Mouse (Mus musculus) heart, embryonic 12.5 days (tissue): ENCODE results near the gene 1520401A03Rik. TPM values are rescaled to one million over a fixed set of nuclear protein-coding genes. Genes with fewer than 3 reads are reported as not detected.
A peak's percentile ranks its signal among the peaks of the same experiment; 100 is the strongest.

ENCODE experiments used
- ATAC-seq: fragments of 200-750 bp; cut with Nextera tagmentation; 2 replicates; pipeline ENCODE4 v1.8.0; 2017; ENCODE audit warnings: moderate TSS enrichment, moderate library complexity; ENCODE audit not compliant: insufficient number of reproducible peaks, low FRiP score
- H3K27ac ChIP-seq: fragments of 300-500 bp; sonication (generic); 2 replicates; pipeline ENCODE4 v1.5.1; 2016; ENCODE audit warnings: mild to moderate bottlenecking, moderate library complexity; ENCODE audit not compliant: poor library complexity, severe bottlenecking
- H3K27me3 ChIP-seq: fragments of 300-500 bp; sonication (generic); replicated peaks from 2 replicates; pipeline ENCODE4 v1.6.1; 2016; ENCODE audit warnings: mild to moderate bottlenecking, moderate library complexity
- H3K36me3 ChIP-seq: fragments of 300-500 bp; sonication (generic); 2 replicates; pipeline ENCODE4 v1.6.1; 2016; ENCODE audit warnings: mild to moderate bottlenecking, moderate library complexity
- H3K4me1 ChIP-seq: fragments of 300-500 bp; sonication (generic); replicated peaks from 2 replicates; pipeline ENCODE4 v1.6.1; 2016; ENCODE audit warnings: mild to moderate bottlenecking
- H3K4me2 ChIP-seq: fragments of 300-500 bp; sonication (generic); 2 replicates; pipeline ENCODE4 v1.6.1; 2016; ENCODE audit warnings: mild to moderate bottlenecking, moderate library complexity
- H3K4me3 ChIP-seq: fragments of 300-500 bp; sonication (generic); 2 replicates; pipeline ENCODE4 v1.5.1; 2016; ENCODE audit warnings: mild to moderate bottlenecking
- H3K9ac ChIP-seq: fragments of 300-500 bp; sonication (generic); 2 replicates; pipeline ENCODE4 v1.6.1; 2016; ENCODE audit warnings: mild to moderate bottlenecking, moderate library complexity
- H3K9me3 ChIP-seq: fragments of 300-500 bp; sonication (generic); replicated peaks from 2 replicates; pipeline ENCODE4 v1.6.1; 2016; ENCODE audit warnings: mild to moderate bottlenecking, moderate library complexity
- WGBS: fragments of 180-500 bp; shearing (Covaris S2); methylation state at CpG from one replicate; pipeline ENCODE4 v1.1.7; 2016; 5-methylcytosine and 5-hydroxymethylcytosine counted together
- polyA plus RNA-seq: library from polyadenylated mRNA; unstranded; fragments of >200 nt; fragmentation: Nextera tagmentation; extraction: Ambion mirVana; gene quantifications from 2 replicates; pipeline ENCODE4 v1.2.1, GENCODE M21; 2016

1520401A03Rik gene
- polyA plus RNA-seq, 1 experiment from 2014 or later, result not detected

DNA sequence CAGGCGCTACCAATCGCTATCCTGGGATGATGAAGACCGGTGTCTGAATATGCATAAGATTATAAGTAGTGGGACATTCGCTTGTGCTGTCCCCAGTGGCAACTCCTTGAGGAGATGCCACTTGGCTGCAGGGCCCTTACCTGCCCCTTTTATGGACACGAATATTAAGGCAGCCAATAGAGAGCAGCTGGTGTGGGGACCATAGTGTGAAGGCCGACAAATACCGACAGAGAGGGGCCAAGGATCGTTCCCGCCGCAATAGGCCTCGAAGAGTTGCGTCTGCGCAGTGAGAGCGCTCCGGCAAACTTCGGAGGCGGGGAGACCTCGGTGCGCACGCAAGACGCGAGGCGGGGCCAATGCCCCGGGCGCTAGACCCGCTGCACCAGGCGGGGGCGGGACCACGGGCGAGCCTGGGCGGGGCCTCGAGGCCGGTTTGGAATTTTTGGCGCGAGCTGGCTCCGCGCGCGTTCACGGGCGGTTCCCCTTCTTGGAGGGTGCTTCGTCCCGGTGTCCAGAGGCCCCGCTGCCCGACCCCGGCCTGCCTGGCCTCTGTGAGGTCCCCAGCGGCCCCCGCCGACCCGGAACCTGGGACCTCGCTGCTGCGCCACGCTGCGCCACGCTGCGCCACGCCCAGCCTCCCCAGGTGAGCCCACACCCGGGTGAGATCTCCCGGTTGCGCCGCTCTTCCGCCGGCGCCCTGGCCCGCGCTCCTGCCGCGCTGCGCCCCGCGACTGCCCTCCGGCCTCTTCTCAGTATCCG is 3.6 kb upstream of the 1520401A03Rik start, which contains the start of gene Pkmyt1:
Pkmyt1 (plus strand) TSS at position 338 of the 759 bp plus-strand sequence.
- Histone ChIP-seq H3K4me3 (peak within 1 kb of the TSS; percentile 89), H3K9me3 (no peaks in the 10 kb centered on the region), H3K9ac (peak within 1 kb of the TSS; percentile 87), H3K27me3 (peaks cover 3% of the 10 kb centered on the region; the same call in 1 of the 2 replicates), H3K4me1 (peaks cover 8% of the 10 kb centered on the region), H3K36me3 (no peaks in the 10 kb centered on the region), H3K4me2 (peak within 1 kb of the TSS; percentile 72), H3K27ac (peak within 1 kb of the TSS; percentile 91)
- WGBS, result 2% methylated on average over 72 of the region's 73 CpGs
- peak; percentile 95 for ATAC-seq

DNA sequence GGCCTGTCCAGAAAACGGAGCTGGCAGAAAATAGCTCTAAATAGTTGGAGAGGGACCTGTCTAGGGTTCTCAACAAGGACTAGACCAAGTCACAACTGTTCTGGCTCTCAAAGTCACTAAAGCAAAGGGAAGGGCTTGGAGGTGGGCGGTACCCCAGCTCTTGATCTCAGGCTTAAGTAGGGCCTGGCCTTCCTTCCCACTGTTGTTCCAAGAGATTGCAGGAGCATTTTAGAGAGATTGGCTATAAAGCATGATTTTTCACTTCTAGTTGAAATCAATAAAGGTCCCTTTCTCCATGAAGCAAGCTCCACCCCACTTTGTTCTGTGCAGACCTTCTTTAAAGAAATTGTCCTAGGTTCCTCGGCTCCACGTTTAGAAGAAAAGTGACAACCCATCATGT is 2.9 kb upstream of the 1520401A03Rik start:
- H3K4me3 ChIP-seq, result peak overlapping the region; percentile 89
- peak overlapping the region; percentile 72 for H3K4me2 ChIP-seq
- no peaks in the 10 kb centered on the region for H3K9me3 ChIP-seq
- H3K9ac ChIP-seq, result peak overlapping the region; percentile 71
- no peak for ATAC-seq
- H3K36me3 ChIP-seq, result no peaks in the 10 kb centered on the region
- H3K27me3 ChIP-seq, result peaks cover 10% of the 10 kb centered on the region
- peaks cover 8% of the 10 kb centered on the region for H3K4me1 ChIP-seq
- H3K27ac ChIP-seq, result peak overlapping the region; percentile 91; the same call in 1 of the 2 replicates
- 56% methylated on average over 4 of the region's 4 CpGs for WGBS

DNA sequence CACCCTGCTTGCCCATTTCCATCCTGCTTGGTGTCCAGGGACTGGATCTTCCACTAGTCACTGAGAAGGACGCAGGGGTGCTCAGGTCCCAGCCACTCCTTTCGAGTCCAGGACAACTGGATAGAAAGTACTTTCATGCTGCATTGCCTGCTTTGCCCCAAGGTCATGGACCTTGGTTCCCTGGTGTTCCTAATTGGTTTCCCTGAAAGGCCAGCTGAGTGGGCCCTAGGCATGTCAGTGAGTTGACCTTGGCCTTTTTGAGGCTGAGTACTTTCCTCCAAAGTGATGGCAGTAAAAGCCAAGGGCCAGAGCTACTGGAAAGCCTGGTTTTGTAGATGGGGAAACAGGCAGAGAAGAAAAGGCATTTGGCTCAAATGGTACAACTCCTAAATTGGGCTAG is 697 bp downstream of the 1520401A03Rik start:
- no peak for ATAC-seq

DNA sequence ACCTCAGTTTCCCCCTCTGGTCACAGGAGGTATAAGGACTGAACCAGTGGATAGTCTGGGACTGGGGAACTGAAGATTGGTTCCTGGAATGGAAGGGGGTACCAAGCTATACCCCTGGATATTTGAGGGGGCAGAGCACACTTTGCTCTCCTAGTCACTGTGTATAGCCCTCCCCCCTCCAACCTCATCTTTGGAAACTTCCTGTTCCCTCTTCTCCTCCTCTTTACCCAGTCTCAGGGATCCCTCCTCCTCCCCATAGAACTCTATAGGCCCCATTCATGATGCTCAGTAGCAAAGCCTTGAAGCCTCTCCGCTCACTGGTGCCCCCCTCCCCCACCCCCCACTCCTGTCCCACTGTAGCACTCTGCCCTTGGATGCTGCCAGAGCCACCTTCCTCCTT is 3.1 kb downstream of the 1520401A03Rik start:
- H3K9me3 ChIP-seq, result no peaks in the 10 kb centered on the region
- no peak overlapping the region for H3K27ac ChIP-seq
- no peak for ATAC-seq
- no peak overlapping the region for H3K4me2 ChIP-seq
- H3K27me3 ChIP-seq, result peaks cover 34% of the 10 kb centered on the region
- 37% methylated on average over 1 of the region's 1 CpGs for WGBS
- no peaks in the 10 kb centered on the region for H3K4me1 ChIP-seq
- no peaks in the 10 kb centered on the region for H3K36me3 ChIP-seq
- no peak overlapping the region for H3K9ac ChIP-seq
- no peak overlapping the region for H3K4me3 ChIP-seq

More for the DNA sequence above, 697 bp downstream of the 1520401A03Rik start:
- H3K27me3 ChIP-seq, result peaks cover 32% of the 10 kb centered on the region
- no peak overlapping the region for H3K27ac ChIP-seq
- no peaks in the 10 kb centered on the region for H3K9me3 ChIP-seq
- peaks cover 5% of the 10 kb centered on the region for H3K4me1 ChIP-seq
- WGBS, result 81% methylated on average over 2 of the region's 2 CpGs
- no peak overlapping the region for H3K4me2 ChIP-seq
- H3K9ac ChIP-seq, result no peak overlapping the region
- H3K4me3 ChIP-seq, result no peak overlapping the region
- no peaks in the 10 kb centered on the region for H3K36me3 ChIP-seq

DNA sequence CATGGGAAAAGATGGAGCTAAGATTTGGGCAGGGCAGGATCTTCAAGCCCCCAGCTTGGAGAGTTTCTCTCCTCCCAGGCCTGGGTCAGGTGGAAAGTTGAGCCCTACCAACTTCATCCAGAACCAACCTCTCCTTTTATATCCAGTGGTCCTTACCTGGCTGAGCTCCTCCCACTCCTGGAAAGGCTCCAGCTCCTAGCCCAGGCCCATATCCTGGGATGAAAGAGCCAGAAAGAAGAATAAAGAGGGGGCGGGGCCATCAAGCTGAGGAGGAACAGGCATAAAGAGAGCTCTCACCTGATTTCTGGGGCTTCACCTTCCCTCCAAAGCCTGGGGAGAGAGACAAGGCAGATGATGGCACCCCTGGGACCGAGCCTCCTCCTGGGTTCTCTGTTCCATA is 5.6 kb downstream of the 1520401A03Rik start:
- Histone ChIP-seq H3K4me1 (no peaks in the 10 kb centered on the region), H3K9me3 (no peaks in the 10 kb centered on the region), H3K4me2 (no peak overlapping the region), H3K27me3 (peaks cover 38% of the 10 kb centered on the region), H3K4me3 (no peak overlapping the region), H3K9ac (no peak overlapping the region), H3K27ac (no peak overlapping the region), H3K36me3 (no peaks in the 10 kb centered on the region)
- 58% methylated on average over 2 of the region's 2 CpGs for WGBS
- ATAC-seq, result no peak

DNA sequence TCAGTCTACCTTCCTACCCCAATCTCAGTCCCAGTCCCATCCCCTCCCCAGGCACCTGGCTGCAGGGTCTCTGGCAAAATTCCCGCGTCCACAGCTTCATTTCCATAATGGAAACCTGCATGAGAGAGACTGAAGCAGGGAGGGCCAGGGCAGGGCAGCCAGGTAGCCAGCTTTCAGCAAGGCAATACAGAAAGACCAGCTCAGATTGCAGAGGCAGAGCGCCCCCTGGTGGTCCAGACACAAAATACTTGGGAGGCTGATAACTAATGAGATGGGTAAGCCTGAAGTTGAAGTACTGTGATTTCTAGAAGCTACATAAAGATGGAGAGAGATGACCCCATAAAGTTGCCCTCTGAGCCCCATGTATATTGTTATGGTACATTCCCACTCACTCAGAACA is 16.4 kb downstream of the 1520401A03Rik start:
- Histone ChIP-seq H3K9ac (no peak overlapping the region), H3K4me3 (no peak overlapping the region), H3K9me3 (no peaks in the 10 kb centered on the region), H3K4me1 (no peaks in the 10 kb centered on the region), H3K27ac (no peak overlapping the region), H3K36me3 (no peaks in the 10 kb centered on the region), H3K27me3 (peaks cover 63% of the 10 kb centered on the region), H3K4me2 (no peak overlapping the region)
- no peak for ATAC-seq
- WGBS, result 0% methylated on average over 3 of the region's 3 CpGs

DNA sequence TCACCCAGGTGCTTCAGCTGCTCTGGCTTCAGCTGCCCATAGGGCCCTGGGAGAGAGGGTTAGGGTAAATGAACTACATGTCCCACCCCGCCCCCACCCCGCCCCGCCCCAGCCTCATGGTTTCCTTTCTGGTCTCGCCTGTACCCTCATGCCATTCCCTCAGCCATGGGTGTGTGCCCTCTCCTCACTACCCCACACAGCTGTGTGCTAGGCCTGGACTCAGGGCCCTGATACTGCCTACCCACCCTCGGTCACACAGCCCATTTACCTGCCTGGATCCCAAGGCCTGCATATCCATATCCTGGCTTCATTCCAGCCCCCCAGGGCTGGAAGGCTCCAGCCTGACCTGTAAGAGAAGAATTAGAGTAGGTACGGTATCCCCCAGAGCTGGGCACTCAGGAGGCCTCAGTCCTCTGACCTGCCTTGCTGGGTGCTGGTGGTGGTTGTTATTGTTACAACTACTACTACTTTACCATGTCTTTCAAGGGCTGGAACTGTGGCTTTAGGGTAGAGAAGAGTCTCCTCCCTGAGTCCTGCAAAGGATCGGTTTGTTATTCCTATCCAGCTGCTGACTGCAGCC is 17.0 kb downstream of the 1520401A03Rik start:
- Histone ChIP-seq H3K9me3 (no peaks in the 10 kb centered on the region), H3K27me3 (peaks cover 63% of the 10 kb centered on the region), H3K9ac (no peak overlapping the region), H3K4me1 (no peaks in the 10 kb centered on the region), H3K4me3 (no peak overlapping the region), H3K36me3 (no peaks in the 10 kb centered on the region), H3K27ac (no peak overlapping the region), H3K4me2 (no peak overlapping the region)
- 65% methylated on average over 7 of the region's 7 CpGs for WGBS
- no peak for ATAC-seq

DNA sequence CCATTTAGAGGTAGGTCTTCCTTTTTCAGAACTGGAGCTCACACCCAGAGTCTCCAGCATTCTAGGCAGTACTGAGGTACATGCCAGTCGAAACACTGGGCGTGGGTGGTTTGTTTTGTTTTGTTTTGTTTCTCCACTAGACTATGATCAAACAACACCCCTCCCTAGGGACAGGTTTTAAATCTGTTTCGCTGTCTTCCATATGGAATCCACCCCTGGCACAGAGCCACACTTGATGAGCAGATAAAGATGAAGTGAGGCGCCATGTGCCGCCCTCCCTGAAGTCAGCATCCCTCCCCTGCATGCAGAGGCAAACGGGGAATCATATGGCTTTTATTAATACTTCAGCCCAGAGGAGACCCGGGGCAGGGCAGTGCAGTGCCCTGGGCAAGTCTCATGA is 17.8 kb downstream of the 1520401A03Rik start:
- no peak overlapping the region for H3K4me3 ChIP-seq
- no peak overlapping the region for H3K9ac ChIP-seq
- ATAC-seq, result no peak
- no peaks in the 10 kb centered on the region for H3K4me1 ChIP-seq
- no peaks in the 10 kb centered on the region for H3K36me3 ChIP-seq
- no peak overlapping the region for H3K27ac ChIP-seq
- 55% methylated on average over 7 of the region's 7 CpGs for WGBS
- no peak overlapping the region for H3K4me2 ChIP-seq
- no peaks in the 10 kb centered on the region for H3K9me3 ChIP-seq
- peaks cover 60% of the 10 kb centered on the region for H3K27me3 ChIP-seq

DNA sequence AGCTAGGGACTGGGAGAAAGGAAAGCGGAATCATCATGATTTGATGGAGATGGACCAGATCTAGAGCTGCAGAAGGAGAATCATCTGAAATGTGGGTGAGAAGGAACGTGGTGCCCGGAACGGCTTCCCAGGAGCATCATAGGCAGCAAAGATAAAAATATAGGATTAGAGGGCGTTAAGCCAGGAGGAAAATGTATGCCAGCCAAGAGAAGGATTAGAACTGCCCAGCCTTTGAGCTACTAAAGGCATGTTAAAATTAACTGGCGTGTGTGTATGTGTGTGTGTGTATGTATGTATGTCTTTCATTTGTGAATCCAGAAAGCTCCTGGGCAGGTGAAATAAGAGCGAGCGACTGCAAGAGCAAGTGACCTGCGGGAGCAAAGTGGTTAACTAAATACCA is 19.3 kb downstream of the 1520401A03Rik start:
- no peak overlapping the region for H3K4me2 ChIP-seq
- H3K9ac ChIP-seq, result no peak overlapping the region
- peaks cover 68% of the 10 kb centered on the region for H3K27me3 ChIP-seq
- no peaks in the 10 kb centered on the region for H3K36me3 ChIP-seq
- H3K4me1 ChIP-seq, result 0 out of 2 replicates have a peak, but pooled peaks cover 3% of the 10 kb centered on the region
- 80% methylated on average over 9 of the region's 9 CpGs for WGBS
- no peak for ATAC-seq
- H3K27ac ChIP-seq, result no peak overlapping the region
- no peak overlapping the region for H3K4me3 ChIP-seq
- no peaks in the 10 kb centered on the region for H3K9me3 ChIP-seq

DNA sequence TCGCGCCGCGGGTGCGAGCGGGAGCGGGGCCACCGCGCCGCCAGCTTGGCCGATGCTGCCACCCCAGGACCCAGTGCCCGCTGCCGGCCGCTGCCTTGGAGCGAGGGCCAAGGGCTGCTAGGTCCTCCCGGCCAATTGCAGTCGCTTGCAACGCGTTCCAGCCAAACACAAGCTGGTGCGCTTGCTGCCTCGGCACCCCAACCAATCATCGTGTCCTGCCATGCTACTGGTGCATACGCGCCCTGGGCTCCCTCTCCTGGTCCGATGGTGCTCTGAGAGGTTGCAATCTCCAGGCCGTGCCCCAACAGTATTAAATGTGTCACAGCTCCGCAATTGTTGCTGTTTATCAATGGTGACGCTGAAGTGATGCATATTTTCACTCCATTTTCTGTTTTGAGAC is 22.5 kb downstream of the 1520401A03Rik start:
- WGBS, result 0% methylated on average over 28 of the region's 28 CpGs
- H3K9me3 ChIP-seq, result no peaks in the 10 kb centered on the region
- no peak overlapping the region for H3K27ac ChIP-seq
- no peaks in the 10 kb centered on the region for H3K36me3 ChIP-seq
- peak; percentile 92 for ATAC-seq
- peaks cover 65% of the 10 kb centered on the region for H3K27me3 ChIP-seq
- peak overlapping the region; percentile 70 for H3K9ac ChIP-seq
- H3K4me3 ChIP-seq, result peak overlapping the region; percentile 76
- H3K4me1 ChIP-seq, result 0 out of 2 replicates have a peak, but pooled peaks cover 3% of the 10 kb centered on the region
- H3K4me2 ChIP-seq, result peak overlapping the region; percentile 100

DNA sequence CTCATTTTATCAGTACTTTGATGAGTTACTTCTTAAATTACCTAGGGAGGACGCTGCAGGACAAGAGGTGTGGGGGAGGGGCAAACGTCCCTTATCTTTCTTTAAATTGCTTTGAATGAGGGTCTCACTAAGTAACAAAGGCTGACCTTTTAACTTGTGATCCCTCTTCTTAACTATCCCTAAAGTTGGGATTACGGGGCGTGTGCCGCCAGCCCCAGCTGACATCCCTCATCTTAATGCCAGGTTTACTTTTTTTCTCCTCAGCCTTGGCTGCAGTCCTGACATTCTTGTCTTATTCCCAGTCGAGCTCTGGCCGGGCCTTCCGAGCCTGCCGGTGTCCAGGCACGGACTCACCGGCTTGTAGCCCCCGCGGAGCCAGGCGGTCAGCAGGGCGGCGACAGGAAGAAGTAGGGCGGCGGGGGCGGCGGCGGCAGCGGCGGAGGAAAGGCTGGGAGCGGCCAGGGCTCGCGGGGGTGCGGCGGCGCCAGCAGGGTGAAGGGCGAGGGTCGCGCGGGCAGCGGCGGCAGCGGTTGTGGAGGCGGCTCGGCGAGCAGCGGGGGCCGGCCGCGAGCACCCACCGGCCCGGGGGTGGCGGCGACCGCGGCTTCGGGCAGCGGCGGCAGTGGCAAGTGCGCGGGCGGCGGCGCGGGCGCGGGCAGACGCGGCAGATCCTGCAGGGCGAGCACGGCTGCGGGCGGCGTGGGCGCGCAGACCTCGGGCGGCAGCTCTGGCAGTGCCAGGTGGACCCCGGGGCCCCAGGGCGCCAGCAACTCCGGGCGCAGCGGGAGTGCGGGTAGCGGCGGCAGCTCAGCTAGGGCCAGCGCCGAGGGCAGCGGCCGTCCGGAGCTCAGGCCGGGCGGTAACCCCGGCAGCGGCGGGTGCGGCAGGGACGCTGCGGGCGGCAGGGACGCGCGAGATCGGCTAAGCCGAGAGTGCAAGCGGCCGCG is 23.2 kb downstream of the 1520401A03Rik start:
- H3K9me3 ChIP-seq, result no peaks in the 10 kb centered on the region
- H3K27ac ChIP-seq, result no peak overlapping the region
- WGBS, result 2% methylated on average over 92 of the region's 101 CpGs
- peaks cover 68% of the 10 kb centered on the region for H3K27me3 ChIP-seq
- H3K36me3 ChIP-seq, result no peaks in the 10 kb centered on the region
- H3K4me1 ChIP-seq, result 0 out of 2 replicates have a peak, but pooled peaks cover 3% of the 10 kb centered on the region
- peak overlapping the region; percentile 70 for H3K9ac ChIP-seq
- peak; percentile 22 for ATAC-seq
- peak overlapping the region; percentile 76 for H3K4me3 ChIP-seq
- H3K4me2 ChIP-seq, result peak overlapping the region; percentile 100
